Mouse (Mus musculus): Measurements from ENCODE around the gene Tex9. TPM values are rescaled to one million over a fixed set of nuclear protein-coding genes. Genes with fewer than 3 reads are reported as not detected.

The Tex9 gene
- 1 to 10 TPM; 6.5 to 7.3 TPM for total RNA-seq (2021)
- long read RNA-seq, experiment 1, partial matches to known transcripts = 0 of 2 reads
- long read RNA-seq, experiment 1, other reads (novel, unspliced or antisense) = 0 of 2 reads
- long read RNA-seq, experiment 2, partial matches to known transcripts = 1 of 3 reads
- long read RNA-seq, experiment 2, other reads (novel, unspliced or antisense) = 0 of 3 reads

GRCm38 (mm10) chr9:72492194-72492565 lies at the start of gene Tex9:
TSS of gene Tex9 (minus strand) at chr9:72492212.
- TF ChIP-seq CTCF (conservative IDR thresholded peaks at IDR 0.05) = no peak
- no peak for DNase-seq (ENCODE audit: low spot score in 2 of 2)

GRCm38 (mm10) chr9:72537086-72537485 lies 45.1 kb upstream of the Tex9 start:
- Histone ChIP-seq H3K4me3 (no peak overlapping the region), H3K27ac (no peak overlapping the region)
- DNase-seq (ENCODE audit: low spot score in 2 of 2) = no peak
- peak; percentile 50 for TF ChIP-seq CTCF (conservative IDR thresholded peaks at IDR 0.05)

More at GRCm38 (mm10) chr9:72492194-72492565, at the start of gene Tex9:
- Histone ChIP-seq H3K4me3 (peak within 1 kb of the TSS; percentile 69), H3K27ac (peak within 1 kb of the TSS; percentile 83)

- TF ChIP-seq CTCF (conservative IDR thresholded peaks at IDR 0.05) = no peak
- Histone ChIP-seq H3K4me3 (no peak overlapping the region; the same call in 1 of the 2 replicates), H3K27ac (no peak overlapping the region)
- DNase-seq (ENCODE audit: low spot score in 2 of 2) = no peak
These were observed 43.4 kb upstream of the Tex9 start for GRCm38 (mm10) chr9:72535394-72535793.

GRCm38 (mm10) chr9:72534985-72535384 lies 43.0 kb upstream of the Tex9 start:
- Histone ChIP-seq H3K27ac (no peak overlapping the region), H3K4me3 (peak overlapping the region; percentile 89)
- no peak for TF ChIP-seq CTCF (conservative IDR thresholded peaks at IDR 0.05)
- DNase-seq (ENCODE audit: low spot score in 2 of 2) = no peak

GRCm38 (mm10) chr9:72533089-72533415 lies 41.0 kb upstream of the Tex9 start:
- peak overlapping the region; percentile 95 for H3K27ac ChIP-seq
- DNase-seq (ENCODE audit: low spot score in 2 of 2) = no peak
- TF ChIP-seq CTCF (conservative IDR thresholded peaks at IDR 0.05) = no peak

GRCm38 (mm10) chr9:72532381-72533088 lies 40.5 kb upstream of the Tex9 start:
- peak; percentile 29 to 31 for DNase-seq (ENCODE audit: low spot score in 2 of 2)
- peak overlapping the region; percentile 89 for H3K4me3 ChIP-seq
- peak overlapping the region; percentile 95 for H3K27ac ChIP-seq
- no peak for TF ChIP-seq CTCF (conservative IDR thresholded peaks at IDR 0.05)

More at GRCm38 (mm10) chr9:72533089-72533415, 41.0 kb upstream of the Tex9 start:
- H3K4me3 ChIP-seq = peak overlapping the region; percentile 89

GRCm38 (mm10) chr9:72531996-72532380 lies 40.0 kb upstream of the Tex9 start, which contains the start of gene Rfx7:
TSS of gene Rfx7 (plus strand) at chr9:72532240.
- no peak for TF ChIP-seq CTCF (conservative IDR thresholded peaks at IDR 0.05)
- H3K4me3 ChIP-seq = peak within 1 kb of the TSS; percentile 89
- peak within 1 kb of the TSS; percentile 95 for H3K27ac ChIP-seq
- peak; percentile 68 to 81 for DNase-seq (ENCODE audit: low spot score in 2 of 2)

- TF ChIP-seq CTCF (conservative IDR thresholded peaks at IDR 0.05) = no peak; the same call in none of the 2 replicates
- Histone ChIP-seq H3K27ac (peak overlapping the region; percentile 87), H3K4me3 (peak overlapping the region; percentile 71)
- peak; percentile 68 to 86 for DNase-seq (ENCODE audit: low spot score in 2 of 2)
These were observed 39.4 kb upstream of the Tex9 start for GRCm38 (mm10) chr9:72531291-72531995.

GRCm38 (mm10) chr9:72530824-72531223 lies 38.8 kb upstream of the Tex9 start:
- TF ChIP-seq CTCF (conservative IDR thresholded peaks at IDR 0.05) = no peak
- DNase-seq (ENCODE audit: low spot score in 2 of 2) = peak in 1 of 2 experiments; percentile 7
- Histone ChIP-seq H3K4me3 (peak overlapping the region; percentile 71), H3K27ac (peak overlapping the region; percentile 87)

GRCm38 (mm10) chr9:72530237-72530636 lies 38.2 kb upstream of the Tex9 start:
- peak; percentile 86 to 90 for DNase-seq (ENCODE audit: low spot score in 2 of 2)
- no peak overlapping the region for H3K4me3 ChIP-seq
- peak; percentile 96 for TF ChIP-seq CTCF (conservative IDR thresholded peaks at IDR 0.05)
- no peak overlapping the region for H3K27ac ChIP-seq

- no peak overlapping the region for H3K4me3 ChIP-seq
- no peak for DNase-seq (ENCODE audit: low spot score in 2 of 2)
- H3K27ac ChIP-seq = no peak overlapping the region
- no peak for TF ChIP-seq CTCF (conservative IDR thresholded peaks at IDR 0.05)
These were observed 34.1 kb upstream of the Tex9 start for GRCm38 (mm10) chr9:72526091-72526490.

GRCm38 (mm10) chr9:72520849-72521248 lies 28.8 kb upstream of the Tex9 start:
- TF ChIP-seq CTCF (conservative IDR thresholded peaks at IDR 0.05) = no peak
- no peak for DNase-seq (ENCODE audit: low spot score in 2 of 2)
- no peak overlapping the region for H3K27ac ChIP-seq
- no peak overlapping the region for H3K4me3 ChIP-seq

GRCm38 (mm10) chr9:72519246-72519645 lies 27.2 kb upstream of the Tex9 start:
- DNase-seq (ENCODE audit: low spot score in 2 of 2) = no peak
- no peak overlapping the region for H3K4me3 ChIP-seq
- no peak overlapping the region for H3K27ac ChIP-seq
- TF ChIP-seq CTCF (conservative IDR thresholded peaks at IDR 0.05) = no peak
